Mouse (Mus musculus): ENCODE measurements around the gene Cbr1. TPM values are rescaled to one million over a fixed set of nuclear protein-coding genes. Genes with fewer than 3 reads are reported as not detected.

Gene Cbr1
- polyA plus RNA-seq, 1 experiment from 2014 or later, result 21.0 TPM

GRCm38 (mm10) chr16:93626745-93627144 lies 21.1 kb downstream of the Cbr1 start:
- no peaks in the 10 kb centered on the region for H3K9me3 ChIP-seq (replicated peaks)
- no peak overlapping the region for H3K4me3 ChIP-seq (replicated peaks)
- no peak for ATAC-seq (ENCODE audit: insufficient read depth)
- no peaks in the 10 kb centered on the region for H3K4me1 ChIP-seq (replicated peaks)
- no peak overlapping the region for H3K9ac ChIP-seq
- no peaks in the 10 kb centered on the region for H3K36me3 ChIP-seq (replicated peaks)
- 17% methylated on average over 1 of the region's 1 CpGs for WGBS (ENCODE audit: insufficient replicate concordance)
- H3K4me2 ChIP-seq, result no peak overlapping the region
- H3K27ac ChIP-seq (replicated peaks), result no peak overlapping the region
- H3K27me3 ChIP-seq, result peaks cover 6% of the 10 kb centered on the region

- Histone ChIP-seq H3K27ac (replicated peaks) (no peak within 1 kb of the TSS), H3K9ac (no peak within 1 kb of the TSS), H3K4me2 (no peak within 1 kb of the TSS), H3K36me3 (replicated peaks) (no peaks in the 10 kb centered on the region), H3K9me3 (replicated peaks) (no peaks in the 10 kb centered on the region), H3K27me3 (peaks cover 6% of the 10 kb centered on the region), H3K4me3 (replicated peaks) (no peak within 1 kb of the TSS), H3K4me1 (replicated peaks) (no peaks in the 10 kb centered on the region)
- ATAC-seq (ENCODE audit: insufficient read depth), result no peak
- 69% methylated on average over 23 of the region's 23 CpGs for WGBS (ENCODE audit: insufficient replicate concordance)
These were observed 22.2 kb downstream of the Cbr1 start, which contains the start of gene Gm5678 for GRCm38 (mm10) chr16:93627761-93628400. Gene Gm5678 (plus strand): TSS chr16:93628097.

DNA sequence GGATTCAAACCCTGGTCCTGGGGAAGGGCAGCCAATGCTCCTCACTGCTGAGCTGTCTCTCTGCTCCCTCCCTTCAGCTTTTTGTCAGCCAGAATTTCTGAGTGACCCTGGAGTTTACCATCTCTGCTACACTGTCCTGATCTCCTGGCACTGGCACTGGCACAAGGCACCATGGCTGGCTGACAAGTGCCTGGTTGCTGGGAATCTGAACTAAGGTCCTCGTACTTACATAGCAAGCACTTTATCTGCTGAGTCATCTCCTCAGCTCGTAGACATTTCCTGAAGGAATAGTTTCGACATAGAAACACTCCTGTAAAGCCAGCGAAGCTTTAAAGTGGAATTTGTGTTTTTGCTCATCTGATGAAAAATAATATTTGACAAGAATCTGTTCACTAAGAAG lies 38.4 kb downstream of the Cbr1 start:
- Histone ChIP-seq H3K4me2 (no peak overlapping the region), H3K27me3 (no peaks in the 10 kb centered on the region), H3K4me3 (replicated peaks) (no peak overlapping the region), H3K36me3 (replicated peaks) (no peaks in the 10 kb centered on the region), H3K9me3 (replicated peaks) (no peaks in the 10 kb centered on the region), H3K27ac (replicated peaks) (no peak overlapping the region), H3K4me1 (replicated peaks) (no peaks in the 10 kb centered on the region), H3K9ac (no peak overlapping the region)
- WGBS (ENCODE audit: insufficient replicate concordance), result 9% methylated on average over 4 of the region's 4 CpGs
- no peak for ATAC-seq (ENCODE audit: insufficient read depth)

DNA sequence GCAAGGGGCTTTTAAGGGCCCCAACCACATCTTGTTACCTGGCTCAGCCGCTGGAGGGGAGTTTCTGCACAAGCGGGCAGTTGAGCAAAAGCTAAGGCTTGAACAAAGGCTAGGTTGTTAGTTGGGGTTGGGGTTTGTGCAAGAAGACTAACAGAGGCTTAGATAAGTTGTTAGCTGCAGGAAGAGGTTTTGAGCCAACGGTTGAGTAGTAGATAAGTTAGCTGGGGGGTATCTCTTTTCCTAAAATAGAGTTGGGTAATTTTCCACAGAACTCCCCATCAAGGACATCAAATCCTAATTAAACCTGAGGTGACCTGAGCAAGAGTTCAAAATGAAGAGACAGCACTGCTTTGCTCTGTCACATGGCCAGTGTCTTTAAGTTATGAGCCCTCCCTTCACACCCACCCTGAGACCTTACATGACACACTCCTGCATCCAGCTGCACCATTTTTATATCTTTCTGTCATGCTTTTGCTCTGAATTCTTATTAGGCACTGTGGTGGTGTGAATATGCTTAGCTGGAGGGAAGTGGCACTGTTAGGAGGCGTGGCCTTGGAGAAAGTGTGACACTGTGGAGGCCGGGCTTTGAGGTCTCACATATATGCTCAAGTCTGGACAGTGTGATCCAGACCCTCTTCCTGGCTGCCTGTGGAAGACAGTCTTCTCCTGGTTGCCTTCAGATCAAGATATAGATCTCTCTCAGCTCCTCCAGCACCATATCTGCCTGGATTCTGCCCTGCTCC lies 43.0 kb downstream of the Cbr1 start:
- WGBS (ENCODE audit: insufficient replicate concordance), result 32% methylated on average over 5 of the region's 5 CpGs
- Histone ChIP-seq H3K36me3 (replicated peaks) (no peaks in the 10 kb centered on the region), H3K4me1 (replicated peaks) (no peaks in the 10 kb centered on the region), H3K4me3 (replicated peaks) (no peak overlapping the region), H3K4me2 (no peak overlapping the region), H3K27me3 (no peaks in the 10 kb centered on the region), H3K9me3 (replicated peaks) (no peaks in the 10 kb centered on the region), H3K27ac (replicated peaks) (no peak overlapping the region), H3K9ac (no peak overlapping the region)
- ATAC-seq (ENCODE audit: insufficient read depth), result no peak

Other genes with a start within 250 kb of the Cbr1 start
- gene Setd4, start 1.8 kb upstream of the Cbr1 start, polyA plus RNA-seq (2015; fragmentation: Nextera tagmentation; extraction: Ambion mirVana), result 4.1 and 4.3 TPM in 2 replicates
- gene Gm5678, start 22.2 kb downstream of the Cbr1 start, polyA plus RNA-seq (2015; fragmentation: Nextera tagmentation; extraction: Ambion mirVana), result not detected in 2 replicates
- gene Cbr3, start 77.4 kb downstream of the Cbr1 start, polyA plus RNA-seq (2015; fragmentation: Nextera tagmentation; extraction: Ambion mirVana), result 0.38 and 0.48 TPM in 2 replicates
- 12.2 and 15.8 TPM in 2 replicates for gene Dop1b, start 106.1 kb downstream of the Cbr1 start, polyA plus RNA-seq (2015; fragmentation: Nextera tagmentation; extraction: Ambion mirVana)
- 16.0 and 16.1 TPM in 2 replicates for gene Morc3, start 226.3 kb downstream of the Cbr1 start, polyA plus RNA-seq (2015; fragmentation: Nextera tagmentation; extraction: Ambion mirVana)

Data from liver, embryonic 15.5 days (tissue).